Mouse (Mus musculus) cerebellum, adult 2 months (tissue): ENCODE results near the gene Fgf3.

Experiments used
- CTCF ChIP-seq: fragments of 200-500 bp; IDR thresholded peaks from 2 replicates; pipeline ENCODE4 v1.5.1; 2011; ENCODE audit warnings: low read depth, mild to moderate bottlenecking, control low read depth, low read length, moderate library complexity, borderline replicate concordance; ENCODE audit not compliant: insufficient read depth
- POLR2A ChIP-seq: fragments of 200-500 bp; IDR thresholded peaks from 2 replicates; pipeline ENCODE4 v1.6.1; 2011; ENCODE audit warnings: low read length, control low read depth, borderline replicate concordance; ENCODE audit not compliant: insufficient read depth

- TF ChIP-seq CTCF = no peak
- no peak for TF ChIP-seq POLR2A
Measured at GRCm38 (mm10) chr7:144874226-144874625, 36.3 kb downstream of the Fgf3 start.
